In the genomic region with DNA sequence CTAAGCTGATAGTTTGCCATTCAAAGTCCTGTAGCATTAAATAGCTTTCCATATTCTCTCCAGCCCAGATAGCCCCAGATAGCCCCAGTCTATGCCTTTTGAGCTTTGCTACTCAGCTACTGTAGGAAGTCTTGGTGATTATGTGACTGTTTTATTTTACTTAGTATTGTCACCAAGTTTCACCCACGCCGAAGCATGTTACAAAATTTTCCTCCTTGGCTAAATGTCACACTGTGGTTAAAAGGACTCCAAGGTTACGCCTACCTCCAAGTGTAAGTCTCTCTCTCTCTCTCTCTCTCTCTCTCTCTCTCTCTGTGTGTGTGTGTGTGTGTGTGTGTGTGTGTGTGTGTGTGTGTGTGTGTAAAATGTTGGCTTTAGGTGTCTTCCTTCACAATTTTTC, we compare ENCODE assay signal across 11 mouse cellular contexts.
"Had no signal": no experiment of that assay in that cellular context is flagged by ENCODE, and none has a peak within 500 bp of the region (broad histone marks: within the 10 kb centered on the region; RNA-seq: fewer than 3 reads in every experiment).

No protein-coding gene starts in this region.

- H3K4me3 ChIP-seq: limb, embryonic 13.5 days; liver, embryonic 15.5 days; midbrain, embryonic 10.5 days had no signal

- ATAC-seq: midbrain, embryonic 16.5 days had no signal

- H3K27ac ChIP-seq: kidney, postnatal 0 days; limb, embryonic 13.5 days; liver, embryonic 15.5 days; midbrain, embryonic 10.5 days had no signal

- H3K4me1 ChIP-seq: liver, embryonic 15.5 days had no signal

- H3K27me3 ChIP-seq: limb, embryonic 13.5 days; liver, embryonic 15.5 days had no signal

- H3K36me3 ChIP-seq: limb, embryonic 13.5 days; liver, embryonic 15.5 days; midbrain, embryonic 10.5 days had no signal

- H3K9ac ChIP-seq: limb, embryonic 13.5 days; liver, embryonic 15.5 days; lung, embryonic 14.5 days had no signal

- H3K9me3 ChIP-seq: limb, embryonic 13.5 days; liver, embryonic 15.5 days; midbrain, embryonic 10.5 days had no signal

- H3K4me2 ChIP-seq: limb, embryonic 13.5 days; liver, embryonic 15.5 days; lung, embryonic 14.5 days had no signal

- DNase-seq: kidney, adult 2 months; kidney, postnatal 36 days; lung, postnatal 10 days; right cerebral cortex, postnatal 14 days; thymus, postnatal 36 days had no signal
